Mouse (Mus musculus) kidney, postnatal 25 days (tissue): ENCODE data around the gene Aprt.

Experiments
- DNase-seq, 2 experiments: peaks; one replicate each; pipeline ENCODE4 v3.0.0; 2021; ENCODE audit warnings: mixed read lengths in 2 of 2

Aprt gene

DNA sequence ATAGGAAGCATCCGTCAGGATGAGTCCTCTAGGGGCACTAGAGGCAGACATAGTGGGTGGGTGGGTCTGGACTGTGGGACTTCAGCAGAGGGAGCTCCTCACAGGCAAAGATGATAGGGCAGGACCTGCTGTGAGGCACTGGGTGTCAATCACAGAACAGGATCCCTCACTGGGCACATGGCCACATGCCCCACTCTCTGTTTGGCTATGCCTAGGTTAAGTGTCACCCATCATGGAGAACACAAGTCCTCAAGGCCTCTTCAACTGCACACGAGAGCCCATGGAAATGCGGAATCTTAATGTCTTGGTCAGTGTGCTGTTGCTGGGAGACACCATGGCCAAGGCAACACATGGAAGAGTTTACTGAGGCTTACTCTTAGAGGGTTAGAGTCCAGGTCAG lies 48.8 kb downstream of the Aprt start:
- peak in 1 of 2 experiments; percentile 32 for DNase-seq

DNA sequence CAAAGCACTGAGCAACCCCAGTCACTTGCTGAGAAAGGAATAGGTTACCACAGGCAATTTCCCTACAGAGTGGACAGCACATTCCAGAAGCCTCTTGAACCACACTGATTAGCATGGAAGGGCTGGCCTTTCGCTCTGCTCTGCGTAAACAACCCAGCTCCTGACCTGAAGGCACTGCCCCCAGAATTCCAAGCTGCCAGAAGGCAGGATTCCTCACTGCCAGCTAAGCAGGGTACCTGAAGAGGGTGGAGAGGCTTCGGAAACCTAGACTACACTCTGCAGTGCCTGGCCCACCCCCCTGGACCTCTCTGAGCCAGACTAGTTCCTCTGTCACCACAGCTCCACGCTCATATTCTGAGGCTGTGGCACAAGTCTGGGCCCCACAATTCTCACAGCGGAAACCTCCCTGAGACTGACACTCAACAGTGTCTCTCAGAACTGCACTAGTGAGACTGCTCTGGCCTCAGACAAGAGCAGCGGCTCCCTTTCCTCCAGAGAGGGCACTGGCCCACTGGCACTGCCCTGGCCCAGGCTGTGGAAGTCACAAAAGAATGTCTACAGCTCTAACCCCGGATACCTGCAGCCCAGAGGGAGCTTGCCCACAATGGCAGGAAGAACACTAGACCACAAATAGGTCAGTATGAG lies 50.1 kb downstream of the Aprt start:
- DNase-seq = peak; percentile 77 to 89

GRCm38 (mm10) chr8:122526084-122526483 lies 50.6 kb downstream of the Aprt start:
- peak in 1 of 2 experiments; percentile 37 for DNase-seq

DNA sequence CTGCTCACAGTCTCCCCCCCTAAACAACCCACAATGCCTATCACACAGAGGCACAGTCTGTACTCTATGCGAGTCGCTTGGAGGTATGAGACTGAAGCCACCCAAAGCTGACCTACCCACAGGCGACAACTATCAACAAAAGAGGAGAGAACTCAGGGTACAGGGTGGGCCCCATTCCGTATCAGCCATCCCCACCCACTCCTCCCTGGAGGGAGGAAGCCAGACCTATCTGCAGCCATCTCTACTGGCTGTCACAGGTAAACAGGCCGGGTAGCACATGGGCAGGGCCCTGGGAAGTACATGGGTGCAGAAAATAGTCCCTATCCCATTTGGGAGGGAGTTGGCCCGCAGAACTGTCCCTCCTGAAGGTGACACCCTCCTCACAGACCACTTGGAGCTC lies 51.7 kb downstream of the Aprt start:
- DNase-seq = no peak
